8 mouse cellular contexts compared by ENCODE assay signal in genomic region chr19:22883744-22884317, GRCm38 (mm10).
DNase-seq lines count a peak whose midpoint lies in the region; ATAC-seq and TF ChIP-seq lines count a peak whose summit lies in the region.

No protein-coding gene starts in this region.

- CTCF ChIA-PET in Patski (lab: Charles Lee): interaction anchor here (0.8 to 2.4 kb wide), 6 partner anchors 8 to 547 kb away, joined by 3 to 15 read pairs (median 4); no protein-coding TSS in a partner anchor

- in situ Hi-C loops in Patski (cut with MboI; ENCODE audit: low pct_unique_long_range_greater_than_20kb): loop anchor here (10.0 kb wide), 1 partner anchor 249 kb away; no protein-coding TSS in a partner anchor

- peak; percentile 83 for TF ChIP-seq CTCF in Patski (IDR thresholded peaks at IDR 0.05)

- peak overlapping the region; percentile 25 for H3K4me3 ChIP-seq in forebrain, embryonic 16.5 days (replicated peaks; ENCODE audit: low read length)
- H3K4me3 ChIP-seq in hindbrain, embryonic 13.5 days: no peak overlapping the region

- no peaks in the 10 kb centered on the region for H3K36me3 ChIP-seq in forebrain, embryonic 16.5 days (ENCODE audit: control insufficient read depth, insufficient read depth)
- no peaks in the 10 kb centered on the region for H3K36me3 ChIP-seq in hindbrain, embryonic 13.5 days

- peak; percentile 64 for ATAC-seq in Patski
- peak; percentile 94 for ATAC-seq in forebrain, embryonic 16.5 days
- peak; percentile 91 for ATAC-seq in hindbrain, embryonic 13.5 days (ENCODE audit: low FRiP score)

- H3K4me2 ChIP-seq in forebrain, embryonic 16.5 days (ENCODE audit: low read length): peak overlapping the region; percentile 50
- peak overlapping the region; percentile 46 for H3K4me2 ChIP-seq in hindbrain, embryonic 13.5 days

- 20% methylated on average over 18 of the region's 18 CpGs for whole genome bisulfite sequencing in forebrain, embryonic 16.5 days
- whole genome bisulfite sequencing in hindbrain, embryonic 13.5 days: 24% methylated on average over 18 of the region's 18 CpGs

- no peak overlapping the region for H3K27ac ChIP-seq in forebrain, embryonic 16.5 days (ENCODE audit: low read length)
- H3K27ac ChIP-seq in hindbrain, embryonic 13.5 days: no peak overlapping the region

- no peaks in the 10 kb centered on the region for H3K9me3 ChIP-seq in forebrain, embryonic 16.5 days (ENCODE audit: control insufficient read depth, low read length)
- no peaks in the 10 kb centered on the region for H3K9me3 ChIP-seq in hindbrain, embryonic 13.5 days

- POLR2A ChIA-PET in Patski (lab: Charles Lee): no interaction called here

- peaks cover 13% of the 10 kb centered on the region for H3K27me3 ChIP-seq in Patski
- H3K27me3 ChIP-seq in forebrain, embryonic 16.5 days (replicated peaks; ENCODE audit: control insufficient read depth, insufficient read depth, low read length): no peaks in the 10 kb centered on the region
- peaks cover 9% of the 10 kb centered on the region; the same call in 1 of the 2 replicates for H3K27me3 ChIP-seq in hindbrain, embryonic 13.5 days

- H3K4me1 ChIP-seq in forebrain, embryonic 16.5 days (replicated peaks; ENCODE audit: control insufficient read depth, insufficient read depth, low read length): peaks cover 4% of the 10 kb centered on the region; the same call in 1 of the 2 replicates
- no peaks in the 10 kb centered on the region for H3K4me1 ChIP-seq in hindbrain, embryonic 13.5 days (replicated peaks)

- no peak overlapping the region for H3K9ac ChIP-seq in forebrain, embryonic 16.5 days (replicated peaks; ENCODE audit: low read depth, low read length)
- H3K9ac ChIP-seq in hindbrain, embryonic 13.5 days: no peak overlapping the region

- DNase-seq in Patski (ENCODE audit: low read depth, low spot score): no peak
- DNase-seq in cerebellum, adult 11-12 months: peak; percentile 84
- peak; percentile 56 to 69 for DNase-seq in layer of hippocampus, postnatal 10 days (ENCODE audit: low spot score in 2 of 2)
- peak; percentile 47 for DNase-seq in lung, postnatal 14 days
- DNase-seq in right cerebral cortex, postnatal 36 days (ENCODE audit: low spot score in 2 of 2): peak; percentile 52 to 70
- no peak for DNase-seq in spleen, postnatal 36 days (ENCODE audit: low spot score in 2 of 2)

Comparison
In these comparisons a context has a peak if more than half of its experiments do, and no peak if none do; other contexts are left out.
1. DNase-seq: peak in cerebellum, adult 11-12 months (single experiment), layer of hippocampus, postnatal 10 days (2 of 2), lung, postnatal 14 days (single experiment) and right cerebral cortex, postnatal 36 days (2 of 2); none in Patski (single experiment) and spleen, postnatal 36 days (0 of 2).
2. Peak in every context shown above with its lines, with median percentiles within 50 percentile points of each other: ATAC-seq.